Mouse (Mus musculus) heart, adult 2 months (tissue): ENCODE data around the gene Umodl1. TPM values are rescaled to one million over a fixed set of nuclear protein-coding genes. Genes with fewer than 3 reads are reported as not detected.

Experiments used
- DNase-seq, 2 experiments: peaks; one replicate each; pipeline ENCODE4 v3.0.0; 2021
- H3K27ac ChIP-seq: fragments of 200-600 bp; 2 replicates; pipeline ENCODE4 v1.8.1; 2022
- H3K27me3 ChIP-seq: fragments of 200-500 bp; 2 replicates; pipeline ENCODE4 v1.6.1; 2012; ENCODE audit warnings: mild to moderate bottlenecking, low read length, inconsistent platforms, mixed read lengths; ENCODE audit not compliant: control insufficient read depth, insufficient read depth
- H3K36me3 ChIP-seq: fragments of 200-500 bp; 2 replicates; pipeline ENCODE4 v1.6.1; 2012; ENCODE audit warnings: low read length, inconsistent platforms; ENCODE audit not compliant: control insufficient read depth, insufficient read depth
- H3K4me1 ChIP-seq: fragments of 200-500 bp; 2 replicates; pipeline ENCODE4 v1.6.1; 2011; ENCODE audit warnings: low read length; ENCODE audit not compliant: control insufficient read depth, insufficient read depth
- H3K4me3 ChIP-seq: fragments of 200-600 bp; 2 replicates; pipeline ENCODE4 v1.8.1; 2022
- H3K79me2 ChIP-seq: fragments of 200-500 bp; replicated peaks from 2 replicates; pipeline ENCODE4 v1.6.1; 2012; ENCODE audit warnings: mild to moderate bottlenecking, inconsistent platforms, low read length, moderate library complexity, mixed read lengths; ENCODE audit not compliant: control insufficient read depth, insufficient read depth
- H3K9ac ChIP-seq: fragments of 200-500 bp; 2 replicates; pipeline ENCODE4 v1.6.1; 2012; ENCODE audit warnings: low read depth, mild to moderate bottlenecking, control low read depth, inconsistent platforms, low read length, mixed read lengths
- CTCF ChIP-seq: fragments of 200-600 bp; IDR thresholded peaks from 2 replicates; pipeline ENCODE4 v1.8.1; 2022; ENCODE audit warnings: antibody characterized with exemption, mild to moderate bottlenecking, moderate library complexity
- EP300 ChIP-seq: fragments of 200-500 bp; IDR thresholded peaks from 2 replicates; pipeline ENCODE4 v1.6.1; 2011; ENCODE audit warnings: low read depth, low read length, control low read depth; ENCODE audit not compliant: insufficient read depth
- POLR2A ChIP-seq: fragments of 200-500 bp; IDR thresholded peaks from 2 replicates; pipeline ENCODE4 v1.6.1; 2011; ENCODE audit warnings: mild to moderate bottlenecking, low read depth, low read length, control low read depth; ENCODE audit not compliant: insufficient read depth
- WGBS: fragments of 180-500 bp; shearing (Covaris S2); methylation state at CpG from one replicate; pipeline ENCODE4 v1.1.7; 2018; 5-methylcytosine and 5-hydroxymethylcytosine counted together
- intact Hi-C: fragments of 180-260 bp; cut with DNase I; formaldehyde crosslinking; loops from one replicate; pipeline ENCODE4 v1.15.1; 2025
- polyA plus RNA-seq: library from polyadenylated mRNA; depleted of rRNA; stranded (reverse); fragments of >200 nt; gene quantifications from 2 replicates; pipeline ENCODE4 v1.2.3, GENCODE M21; 2012
- total RNA-seq, 2 experiments: library from RNA; stranded (reverse); gene quantifications; 2 replicates each; pipeline ENCODE4 v1.2.3; 2021

Umodl1 gene
- total and polyA plus RNA-seq, 3 experiments: not detected

DNA sequence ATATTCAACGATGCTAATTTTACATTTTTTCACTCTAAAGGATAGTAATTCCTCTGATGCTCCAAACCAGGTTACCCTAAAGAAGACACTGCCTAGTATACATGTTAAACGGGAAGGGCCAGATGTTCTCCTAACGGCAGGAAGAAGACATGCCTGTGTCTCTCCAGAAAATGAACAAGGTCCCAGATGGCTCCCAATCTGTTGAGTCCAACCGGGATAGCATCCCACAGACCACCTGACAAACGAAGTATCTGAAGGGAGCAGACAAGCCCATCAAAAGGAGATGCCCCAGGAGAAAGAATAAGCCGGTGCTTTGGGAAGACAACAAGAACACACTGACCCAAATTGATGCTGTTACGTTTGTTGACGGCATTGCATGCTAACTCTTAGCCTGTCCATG, 2.8 kb upstream of the Umodl1 start:
- WGBS: 62% methylated on average over 8 of the region's 8 CpGs
- Histone ChIP-seq H3K27ac (no peak overlapping the region), H3K36me3 (no peaks in the 10 kb centered on the region), H3K79me2 (no peaks in the 10 kb centered on the region), H3K4me1 (no peaks in the 10 kb centered on the region), H3K27me3 (no peaks in the 10 kb centered on the region), H3K4me3 (no peak overlapping the region), H3K9ac (no peak overlapping the region)
- no peak for DNase-seq
- intact Hi-C loops: loop anchor here (1.0 to 2.0 kb wide), 2 partner anchors 135 to 205 kb away; no protein-coding TSS in a partner anchor
- TF ChIP-seq CTCF: no peak

DNA sequence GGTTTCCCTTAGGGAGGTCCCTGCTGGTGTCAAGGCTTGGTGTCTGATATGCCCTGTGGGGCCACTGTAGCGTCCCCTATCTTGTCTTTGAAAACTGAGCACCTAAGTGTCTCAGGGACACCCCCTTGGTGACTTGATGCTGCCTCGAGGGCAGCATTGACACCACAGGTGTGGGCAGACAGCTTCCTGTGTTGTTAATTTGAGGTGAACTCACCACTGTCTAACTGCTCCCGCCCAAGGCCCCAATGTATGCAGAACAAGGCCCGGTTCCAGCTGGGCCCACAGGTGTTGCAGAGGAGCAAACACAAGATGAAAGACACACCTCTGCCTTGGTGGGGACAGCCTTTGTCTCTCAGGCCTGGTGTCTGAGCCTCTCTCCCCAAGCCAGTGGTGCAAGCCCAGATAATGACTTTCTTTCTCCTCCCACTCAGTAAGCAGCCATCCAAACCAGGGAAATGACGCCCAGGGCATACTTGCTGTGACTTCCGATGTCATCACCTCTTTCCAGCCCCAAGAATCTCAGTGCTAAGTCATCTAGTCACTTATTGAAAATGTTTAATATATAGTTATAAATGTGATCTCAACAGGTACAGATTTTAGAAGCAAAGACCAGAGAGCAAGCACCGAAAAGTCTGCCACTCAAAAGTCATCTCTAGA, 7.6 kb downstream of the Umodl1 start:
- no peak overlapping the region for H3K27ac ChIP-seq
- no peaks in the 10 kb centered on the region for H3K4me1 ChIP-seq
- H3K4me3 ChIP-seq: no peak overlapping the region
- intact Hi-C loops: no loop called here
- DNase-seq: no peak
- no peaks in the 10 kb centered on the region for H3K79me2 ChIP-seq
- no peaks in the 10 kb centered on the region for H3K27me3 ChIP-seq
- no peaks in the 10 kb centered on the region for H3K36me3 ChIP-seq
- 57% methylated on average over 7 of the region's 7 CpGs for WGBS
- H3K9ac ChIP-seq: no peak overlapping the region
- TF ChIP-seq POLR2A (no peak), CTCF (no peak), EP300 (no peak)

DNA sequence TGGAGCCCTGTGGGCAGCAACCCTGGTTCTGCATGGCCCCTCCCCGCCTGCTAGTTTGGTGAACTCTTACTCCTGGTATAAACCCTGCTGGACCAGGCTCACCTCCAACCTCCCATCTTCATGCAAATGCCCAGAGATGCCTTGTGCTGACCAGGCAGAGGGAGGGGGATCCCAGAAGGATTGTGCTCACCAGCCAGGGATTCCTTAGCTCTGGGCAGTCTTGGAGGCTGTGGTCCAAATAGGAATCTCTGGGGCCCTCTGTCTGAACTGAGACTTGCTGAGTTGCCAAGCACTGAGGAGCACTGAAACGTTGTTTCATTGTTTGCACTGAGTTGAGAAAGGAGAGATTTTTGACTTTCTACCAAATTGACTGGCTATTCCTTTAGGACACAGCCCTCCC, 8.4 kb downstream of the Umodl1 start:
- no peaks in the 10 kb centered on the region for H3K36me3 ChIP-seq
- no peak overlapping the region for H3K27ac ChIP-seq
- no peak overlapping the region for H3K4me3 ChIP-seq
- DNase-seq: no peak
- no peaks in the 10 kb centered on the region for H3K27me3 ChIP-seq
- TF ChIP-seq CTCF: no peak
- no peak for TF ChIP-seq EP300
- no peak for TF ChIP-seq POLR2A
- intact Hi-C loops: no loop called here
- no peaks in the 10 kb centered on the region for H3K4me1 ChIP-seq
- H3K9ac ChIP-seq: no peak overlapping the region
- H3K79me2 ChIP-seq: no peaks in the 10 kb centered on the region
- WGBS: 38% methylated on average over 2 of the region's 2 CpGs

DNA sequence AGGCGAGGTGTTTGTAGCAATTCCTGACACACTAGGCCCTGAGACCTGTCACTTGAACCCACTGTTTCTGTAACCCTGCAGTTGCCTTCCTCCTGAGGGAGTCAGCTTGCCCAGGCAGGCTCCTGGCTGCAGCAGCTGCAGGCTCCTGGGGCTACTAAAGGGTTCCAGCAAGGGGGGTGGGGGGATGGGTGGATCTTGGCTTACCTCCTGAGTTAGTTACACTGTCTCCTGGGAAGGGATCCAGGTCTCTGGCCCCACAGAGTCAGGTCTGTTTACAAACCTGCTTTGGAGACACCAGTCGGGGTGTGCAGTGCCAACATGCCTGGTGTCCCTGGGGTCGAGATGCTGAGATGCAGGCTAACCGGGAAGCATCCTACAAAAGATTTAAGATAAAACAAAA, 15.5 kb downstream of the Umodl1 start:
- Histone ChIP-seq H3K27ac (no peak overlapping the region), H3K4me3 (no peak overlapping the region), H3K4me1 (peaks cover 11% of the 10 kb centered on the region), H3K79me2 (no peaks in the 10 kb centered on the region), H3K27me3 (no peaks in the 10 kb centered on the region), H3K9ac (no peak overlapping the region), H3K36me3 (no peaks in the 10 kb centered on the region)
- intact Hi-C loops: no loop called here
- no peak for TF ChIP-seq EP300
- TF ChIP-seq CTCF: no peak
- no peak for TF ChIP-seq POLR2A
- 30% methylated on average over 4 of the region's 4 CpGs for WGBS
- peak in 1 of 2 experiments; percentile 25 for DNase-seq

DNA sequence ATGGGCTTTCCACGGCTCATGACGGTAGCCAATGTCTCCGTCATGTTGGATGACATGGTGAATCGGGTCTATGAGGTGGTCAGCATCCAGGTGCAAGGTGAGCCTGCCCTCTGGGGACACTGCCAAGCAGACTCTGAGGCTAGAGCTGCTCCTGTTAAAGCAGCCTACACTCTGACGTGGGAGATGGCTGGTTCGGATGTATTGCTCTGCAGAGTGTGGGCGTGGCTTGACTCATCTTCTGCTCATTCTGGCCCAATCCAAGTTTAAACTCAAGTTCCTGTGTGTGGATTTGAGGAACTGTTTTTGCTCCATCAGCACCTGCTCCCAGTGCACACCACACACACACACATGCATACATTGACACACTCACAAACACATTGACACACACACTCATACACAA, 17.4 kb downstream of the Umodl1 start:
- 84% methylated on average over 7 of the region's 7 CpGs for WGBS
- H3K36me3 ChIP-seq: no peaks in the 10 kb centered on the region
- no peaks in the 10 kb centered on the region for H3K79me2 ChIP-seq
- intact Hi-C loops: no loop called here
- no peak overlapping the region for H3K27ac ChIP-seq
- no peak overlapping the region for H3K4me3 ChIP-seq
- no peak for TF ChIP-seq CTCF
- no peak for TF ChIP-seq POLR2A
- TF ChIP-seq EP300: no peak
- no peaks in the 10 kb centered on the region for H3K27me3 ChIP-seq
- no peak overlapping the region for H3K9ac ChIP-seq
- H3K4me1 ChIP-seq: peaks cover 11% of the 10 kb centered on the region
- no peak for DNase-seq

DNA sequence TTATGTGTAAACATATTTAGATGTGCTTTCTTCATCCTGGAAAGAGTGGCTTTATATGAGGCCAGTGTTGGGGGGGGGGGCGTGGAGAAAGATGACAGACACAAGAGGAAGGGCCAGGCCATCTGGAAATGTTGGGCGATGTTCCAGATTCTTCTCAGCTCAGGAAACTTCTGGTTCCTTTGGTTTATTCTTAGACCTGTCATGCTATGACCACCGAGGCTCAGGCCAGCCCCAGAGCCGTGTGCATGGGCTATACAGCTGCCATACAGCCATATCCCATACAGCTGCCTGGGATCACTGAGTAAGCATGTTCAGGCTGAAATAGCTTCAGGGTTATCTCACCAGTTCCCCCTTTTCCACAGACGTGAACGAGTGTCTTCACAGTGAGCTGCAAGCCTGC, 18.9 kb downstream of the Umodl1 start:
- Histone ChIP-seq H3K27ac (no peak overlapping the region), H3K4me1 (peaks cover 11% of the 10 kb centered on the region), H3K9ac (no peak overlapping the region), H3K79me2 (no peaks in the 10 kb centered on the region), H3K4me3 (no peak overlapping the region), H3K36me3 (no peaks in the 10 kb centered on the region), H3K27me3 (no peaks in the 10 kb centered on the region)
- intact Hi-C loops: no loop called here
- no peak for DNase-seq
- TF ChIP-seq EP300 (no peak), POLR2A (no peak), CTCF (no peak)
- whole genome bisulfite sequencing: 16% methylated on average over 6 of the region's 6 CpGs
